Mouse (Mus musculus) stomach, embryonic 14.5 days (tissue): Measurements from ENCODE around the gene Arhgdib. TPM values are rescaled to one million over a fixed set of nuclear protein-coding genes. Genes with fewer than 3 reads are reported as not detected.
A peak's percentile ranks its signal among the peaks of the same experiment; 100 is the strongest.

Source experiments
- ATAC-seq: fragments of 200-750 bp; cut with Nextera tagmentation; 2 replicates; pipeline ENCODE4 v1.8.0; 2017; ENCODE audit warnings: low read depth, moderate TSS enrichment; ENCODE audit not compliant: insufficient number of reproducible peaks, insufficient read depth, low FRiP score
- H3K27ac ChIP-seq: fragments of 300-500 bp; sonication (generic); 2 replicates; pipeline ENCODE4 v1.5.1; 2014; ENCODE audit warnings: mild to moderate bottlenecking, low read length, moderate library complexity, mixed read lengths
- H3K27me3 ChIP-seq: fragments of 300-500 bp; sonication (generic); 2 replicates; pipeline ENCODE4 v1.6.1; 2014; ENCODE audit warnings: low read length, control low read depth, mixed read lengths; ENCODE audit not compliant: control insufficient read depth, insufficient read depth
- H3K36me3 ChIP-seq: fragments of 300-500 bp; sonication (generic); 2 replicates; pipeline ENCODE4 v1.6.1; 2014; ENCODE audit warnings: mild to moderate bottlenecking, control low read depth, low read length, moderate library complexity, mixed read lengths; ENCODE audit not compliant: control insufficient read depth, insufficient read depth
- H3K4me1 ChIP-seq: fragments of 300-500 bp; sonication (generic); 2 replicates; pipeline ENCODE4 v1.6.1; 2014; ENCODE audit warnings: low read length, control low read depth, mixed read lengths; ENCODE audit not compliant: control insufficient read depth, insufficient read depth
- H3K4me2 ChIP-seq: fragments of 300-500 bp; sonication (generic); replicated peaks from 2 replicates; pipeline ENCODE4 v1.6.1; 2014; ENCODE audit warnings: low read depth, low read length, control low read depth
- H3K4me3 ChIP-seq: fragments of 300-500 bp; sonication (generic); 2 replicates; pipeline ENCODE4 v1.5.1; 2014; ENCODE audit warnings: low read depth, low read length, control low read depth
- H3K9ac ChIP-seq: fragments of 300-500 bp; sonication (generic); replicated peaks from 2 replicates; pipeline ENCODE4 v1.6.1; 2014; ENCODE audit warnings: low read depth, mild to moderate bottlenecking, control low read depth, low read length, moderate library complexity, mixed read lengths
- H3K9me3 ChIP-seq: fragments of 300-500 bp; sonication (generic); 2 replicates; pipeline ENCODE4 v1.6.1; 2016; ENCODE audit warnings: low read depth, low read length, control low read depth; ENCODE audit not compliant: control insufficient read depth
- WGBS: fragments of 180-500 bp; shearing (Covaris S2); extraction: QIAGEN DNeasy Blood & Tissue Kit; methylation state at CpG from one replicate; pipeline ENCODE4 v1.1.7; 2014; 5-methylcytosine and 5-hydroxymethylcytosine counted together
- polyA plus RNA-seq: library from polyadenylated mRNA; unstranded; fragments of >200 nt; fragmentation: Nextera tagmentation; extraction: Ambion mirVana; gene quantifications from 2 replicates; pipeline ENCODE4 v1.2.1, GENCODE M21; 2014

Gene Arhgdib
- polyA plus RNA-seq, 1 experiment from 2014 or later, result 58.0 TPM

DNA sequence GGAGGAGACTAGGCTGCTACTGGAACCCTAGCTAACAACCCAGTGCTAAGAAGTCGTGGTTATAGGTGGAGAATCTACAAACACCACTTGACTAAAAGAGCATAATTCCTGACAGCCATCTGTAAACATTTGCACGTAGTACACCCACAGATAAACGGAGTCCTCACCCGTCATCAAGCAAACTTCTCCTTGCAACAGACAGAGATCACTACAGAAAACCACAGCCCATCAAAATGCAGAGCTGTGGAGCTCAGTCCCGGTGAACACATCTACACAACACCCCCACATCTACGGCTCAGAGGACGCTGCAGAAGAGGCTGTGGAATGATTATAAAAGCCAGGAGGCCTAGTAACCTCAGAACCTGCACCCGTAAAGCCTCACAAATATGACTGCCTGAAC is 2.8 kb upstream of the Arhgdib start:
- Histone ChIP-seq H3K27ac (no peak overlapping the region), H3K27me3 (no peaks in the 10 kb centered on the region), H3K36me3 (no peaks in the 10 kb centered on the region), H3K4me3 (no peak overlapping the region), H3K4me1 (peaks cover 16% of the 10 kb centered on the region), H3K9me3 (no peaks in the 10 kb centered on the region), H3K4me2 (no peak overlapping the region), H3K9ac (no peak overlapping the region)
- WGBS, result 57% methylated on average over 8 of the region's 8 CpGs
- no peak for ATAC-seq

DNA sequence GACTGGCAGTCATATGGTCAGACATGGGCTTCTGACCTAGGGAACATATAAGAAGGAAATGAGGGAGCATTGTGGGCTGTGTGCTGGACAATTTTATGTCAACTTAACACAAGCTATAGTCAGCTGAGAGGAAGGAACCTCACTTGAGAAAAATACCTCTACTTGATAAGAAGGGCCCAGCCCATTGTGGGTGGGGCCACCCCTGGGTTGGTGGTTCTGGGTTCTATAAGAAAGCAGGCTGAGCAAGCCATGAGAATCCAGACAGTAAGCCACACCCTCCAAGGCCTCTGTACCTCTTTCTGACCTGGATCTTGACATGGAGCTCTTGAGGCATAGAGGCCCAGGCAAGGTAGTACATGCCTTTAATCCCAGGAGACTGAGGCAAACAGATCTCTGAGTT is 1.7 kb upstream of the Arhgdib start:
- Histone ChIP-seq H3K27me3 (no peaks in the 10 kb centered on the region), H3K9me3 (no peaks in the 10 kb centered on the region), H3K4me1 (peaks cover 16% of the 10 kb centered on the region), H3K4me2 (no peak overlapping the region), H3K9ac (no peak overlapping the region), H3K4me3 (no peak overlapping the region), H3K36me3 (no peaks in the 10 kb centered on the region), H3K27ac (no peak overlapping the region)
- ATAC-seq, result no peak

DNA sequence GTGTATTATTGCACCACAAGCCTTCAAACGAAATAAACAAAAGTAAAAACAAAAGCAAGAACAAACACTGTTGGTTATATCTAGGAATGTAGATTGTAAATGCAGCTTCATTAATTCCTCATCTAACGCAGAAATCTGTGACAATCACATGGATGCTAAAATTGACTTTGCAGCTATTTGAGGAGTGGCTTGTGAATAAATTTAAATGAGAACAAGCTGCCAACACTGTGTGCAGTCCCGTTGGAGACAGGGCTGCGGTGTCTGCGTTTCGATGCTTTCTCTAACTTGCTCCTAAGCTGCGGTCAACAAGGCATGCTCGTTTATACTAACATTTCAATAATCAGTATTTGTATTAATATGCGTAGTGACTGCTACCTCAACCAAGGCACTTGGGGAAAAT is 581 bp upstream of the Arhgdib start:
- Histone ChIP-seq H3K9ac (no peak overlapping the region), H3K27me3 (no peaks in the 10 kb centered on the region), H3K9me3 (no peaks in the 10 kb centered on the region), H3K4me1 (peaks cover 16% of the 10 kb centered on the region), H3K4me3 (no peak overlapping the region), H3K36me3 (no peaks in the 10 kb centered on the region), H3K4me2 (no peak overlapping the region), H3K27ac (no peak overlapping the region)
- no peak for ATAC-seq
- WGBS, result 80% methylated on average over 9 of the region's 9 CpGs

DNA sequence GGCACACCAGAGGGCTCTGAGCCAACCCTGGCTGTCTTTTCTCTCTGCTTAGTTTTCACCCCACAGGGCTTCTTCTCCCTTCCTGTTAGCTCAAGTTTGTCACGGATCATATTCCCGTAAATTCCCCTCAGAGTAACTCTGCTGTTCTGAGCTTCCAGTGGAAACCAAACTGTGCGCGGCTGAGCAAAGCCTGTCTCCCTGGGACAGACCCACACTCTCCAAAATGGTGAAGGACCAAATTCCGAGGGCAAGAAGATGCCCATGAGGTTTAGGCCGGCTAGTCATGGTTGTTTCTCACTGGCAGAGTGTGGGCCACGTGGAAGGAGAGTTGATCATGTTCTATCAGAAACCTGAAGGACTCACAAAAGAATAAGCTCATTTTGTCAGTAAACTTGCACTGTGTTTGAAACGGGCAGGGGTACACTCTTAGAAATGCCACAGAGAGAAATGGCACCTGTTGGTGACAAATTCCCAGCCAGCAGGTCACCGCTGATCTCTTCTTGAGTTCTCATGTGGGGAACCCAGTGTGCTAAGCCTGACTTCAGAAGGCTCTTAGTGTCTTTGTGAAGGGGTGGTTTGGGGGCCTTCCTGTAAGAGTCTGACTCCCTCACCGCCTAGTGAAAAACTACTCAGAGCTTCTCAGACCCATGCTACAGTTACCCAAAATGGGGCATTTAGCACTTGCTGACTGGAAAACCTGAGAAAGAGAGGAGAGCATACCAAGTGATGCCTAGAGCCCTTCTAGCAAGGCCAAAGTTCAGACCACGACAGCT is 1.3 kb downstream of the Arhgdib start:
- 72% methylated on average over 11 of the region's 11 CpGs for WGBS
- H3K27me3 ChIP-seq, result no peaks in the 10 kb centered on the region
- H3K27ac ChIP-seq, result peak overlapping the region; percentile 83; the same call in 1 of the 2 replicates
- H3K4me2 ChIP-seq, result no peak overlapping the region
- peaks cover 16% of the 10 kb centered on the region for H3K4me1 ChIP-seq
- no peaks in the 10 kb centered on the region for H3K9me3 ChIP-seq
- no peak for ATAC-seq
- H3K36me3 ChIP-seq, result no peaks in the 10 kb centered on the region
- H3K9ac ChIP-seq, result no peak overlapping the region
- H3K4me3 ChIP-seq, result no peak overlapping the region

DNA sequence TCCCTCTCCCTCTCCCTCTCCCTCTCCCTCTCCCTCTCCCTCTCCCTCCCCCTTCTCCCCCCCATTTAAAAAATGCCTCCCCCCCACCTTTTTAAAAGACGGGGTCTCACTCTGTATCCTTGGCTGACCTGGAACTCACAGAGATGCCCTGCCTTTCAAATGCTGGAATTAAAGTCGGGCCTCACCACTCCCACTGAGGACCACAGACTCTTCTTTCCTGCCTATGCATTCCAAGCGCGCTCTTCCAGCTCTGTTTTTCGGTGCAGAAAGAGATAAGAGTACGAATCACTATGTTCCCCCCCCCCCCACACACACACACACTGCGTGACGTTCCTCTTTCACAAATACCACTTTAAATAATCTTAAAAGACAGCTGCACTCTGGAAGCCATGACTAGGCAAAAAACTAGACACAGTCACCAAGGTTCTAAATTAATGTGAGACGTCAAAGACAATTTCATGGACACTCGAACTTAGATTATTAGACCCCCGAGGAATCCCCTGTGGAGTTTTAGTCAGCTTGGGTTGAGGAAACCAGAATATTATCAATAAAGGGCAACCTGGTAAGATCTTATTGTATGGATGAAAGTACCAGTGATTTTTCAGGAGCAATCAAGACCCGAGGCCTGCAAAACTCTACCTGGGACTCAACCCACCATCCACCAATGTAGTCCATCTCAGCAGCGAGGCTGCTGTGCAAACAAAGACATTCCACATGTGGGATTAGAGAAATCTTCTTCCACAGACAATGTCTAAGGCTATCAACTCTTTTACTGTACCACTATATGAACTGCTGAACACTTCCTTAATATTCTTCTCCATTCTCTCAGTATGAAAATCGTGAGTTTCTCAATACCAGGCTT is 2.1 kb downstream of the Arhgdib start:
- Histone ChIP-seq H3K4me3 (no peak overlapping the region), H3K27ac (peak overlapping the region; percentile 83; the same call in 1 of the 2 replicates), H3K27me3 (no peaks in the 10 kb centered on the region), H3K36me3 (no peaks in the 10 kb centered on the region), H3K4me1 (peaks cover 16% of the 10 kb centered on the region), H3K9me3 (no peaks in the 10 kb centered on the region), H3K4me2 (no peak overlapping the region), H3K9ac (no peak overlapping the region)
- 77% methylated on average over 14 of the region's 14 CpGs for WGBS
- ATAC-seq, result no peak

DNA sequence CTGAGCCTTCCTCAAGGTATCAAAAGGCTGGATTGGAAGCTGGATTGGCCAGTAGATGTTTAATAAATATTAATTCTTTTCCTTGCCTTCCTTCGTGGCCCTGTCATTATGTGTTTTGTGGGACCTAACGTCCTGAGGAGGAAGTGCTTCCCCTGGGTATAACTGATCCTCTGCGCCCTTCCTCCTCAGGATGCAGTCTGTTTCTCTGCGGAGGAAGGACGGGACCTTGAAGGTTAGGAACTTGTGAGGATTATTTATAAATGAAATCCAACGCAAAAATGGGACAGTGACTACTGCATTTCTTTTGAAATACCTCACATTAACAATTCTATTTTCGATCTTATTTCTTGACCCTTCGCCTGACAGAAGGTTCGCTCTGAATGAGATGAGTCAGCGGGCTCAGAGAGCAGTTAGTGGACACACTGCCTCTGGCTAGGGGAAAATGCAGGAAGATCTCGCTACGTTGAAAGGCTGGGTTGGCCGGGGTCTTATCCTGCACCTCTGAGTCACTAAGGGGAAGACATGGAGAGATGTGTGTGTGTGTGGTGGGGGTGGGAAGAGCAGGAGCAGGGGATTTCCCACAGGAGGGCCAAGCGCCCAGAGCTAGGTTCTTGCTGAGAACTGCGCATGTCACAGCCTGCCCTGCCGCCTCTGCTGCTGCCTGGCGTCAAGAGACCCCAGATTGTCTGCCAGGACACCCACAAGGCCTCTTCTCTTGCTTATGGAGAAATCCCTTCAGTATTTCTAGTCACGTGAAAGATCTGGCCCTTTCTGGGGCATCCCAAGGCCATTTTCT is 3.2 kb downstream of the Arhgdib start:
- Histone ChIP-seq H3K4me3 (no peak overlapping the region), H3K9me3 (no peaks in the 10 kb centered on the region), H3K4me2 (no peak overlapping the region), H3K27me3 (no peaks in the 10 kb centered on the region), H3K27ac (peak overlapping the region; percentile 27; the same call in 1 of the 2 replicates), H3K36me3 (no peaks in the 10 kb centered on the region), H3K4me1 (peaks cover 16% of the 10 kb centered on the region), H3K9ac (no peak overlapping the region)
- 66% methylated on average over 18 of the region's 18 CpGs for WGBS
- ATAC-seq, result no peak

DNA sequence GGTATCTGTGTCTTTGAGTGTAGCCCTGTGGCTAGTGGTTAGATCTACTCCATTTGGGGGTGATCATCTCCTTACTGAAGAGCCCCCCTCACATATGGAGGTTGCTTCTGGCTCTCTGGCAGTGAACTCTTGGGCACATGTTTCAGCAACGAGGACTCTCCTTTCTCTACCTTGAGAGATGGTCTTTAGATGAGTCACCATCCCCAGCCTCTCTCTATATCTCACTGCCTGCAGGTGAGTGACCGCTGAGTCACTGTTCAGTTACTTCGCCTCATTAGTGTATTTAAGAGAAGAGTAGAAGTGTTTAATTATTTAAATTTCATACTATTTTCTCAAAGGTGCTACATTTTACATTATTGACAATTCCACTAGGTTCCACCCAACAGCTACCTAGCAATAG is 4.6 kb downstream of the Arhgdib start:
- no peak overlapping the region for H3K27ac ChIP-seq
- H3K4me2 ChIP-seq, result no peak overlapping the region
- H3K27me3 ChIP-seq, result no peaks in the 10 kb centered on the region
- no peaks in the 10 kb centered on the region for H3K9me3 ChIP-seq
- H3K9ac ChIP-seq, result no peak overlapping the region
- H3K4me3 ChIP-seq, result no peak overlapping the region
- WGBS, result 87% methylated on average over 3 of the region's 3 CpGs
- H3K4me1 ChIP-seq, result peaks cover 16% of the 10 kb centered on the region
- H3K36me3 ChIP-seq, result no peaks in the 10 kb centered on the region
- ATAC-seq, result no peak

DNA sequence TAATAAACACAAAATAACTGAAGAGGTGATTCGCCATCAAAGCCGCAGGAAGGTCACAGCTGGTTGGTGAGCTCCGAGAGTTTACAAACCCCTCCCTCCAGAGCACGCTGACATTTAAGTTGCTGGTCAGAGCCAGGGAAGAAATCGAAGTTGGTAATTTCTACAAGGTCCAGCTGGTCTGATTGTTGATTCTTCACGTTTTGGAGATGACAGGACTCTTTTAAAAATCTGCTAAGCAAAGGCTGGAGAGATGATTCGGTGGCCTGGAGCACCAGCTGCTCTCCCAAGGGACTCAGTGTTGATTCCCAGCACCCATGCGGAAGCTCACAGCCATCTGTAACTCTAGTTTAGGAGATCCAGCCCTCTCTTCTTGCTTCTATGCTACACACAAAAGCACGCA is 5.3 kb downstream of the Arhgdib start:
- no peak for ATAC-seq
- 79% methylated on average over 9 of the region's 9 CpGs for WGBS
- Histone ChIP-seq H3K27ac (no peak overlapping the region), H3K4me2 (no peak overlapping the region), H3K9ac (no peak overlapping the region), H3K36me3 (no peaks in the 10 kb centered on the region), H3K4me1 (peaks cover 13% of the 10 kb centered on the region), H3K27me3 (no peaks in the 10 kb centered on the region), H3K9me3 (no peaks in the 10 kb centered on the region), H3K4me3 (no peak overlapping the region)
